Mouse (Mus musculus): Measurements from ENCODE around the gene Insrr.
A peak's percentile ranks its signal among the peaks of the same experiment; 100 is the strongest.
"Not testable (repeated sequence)": the region's sequence is repeated elsewhere in the genome, so short reads cannot be mapped to it uniquely, and the experiment has no call there.

Gene Insrr

DNA sequence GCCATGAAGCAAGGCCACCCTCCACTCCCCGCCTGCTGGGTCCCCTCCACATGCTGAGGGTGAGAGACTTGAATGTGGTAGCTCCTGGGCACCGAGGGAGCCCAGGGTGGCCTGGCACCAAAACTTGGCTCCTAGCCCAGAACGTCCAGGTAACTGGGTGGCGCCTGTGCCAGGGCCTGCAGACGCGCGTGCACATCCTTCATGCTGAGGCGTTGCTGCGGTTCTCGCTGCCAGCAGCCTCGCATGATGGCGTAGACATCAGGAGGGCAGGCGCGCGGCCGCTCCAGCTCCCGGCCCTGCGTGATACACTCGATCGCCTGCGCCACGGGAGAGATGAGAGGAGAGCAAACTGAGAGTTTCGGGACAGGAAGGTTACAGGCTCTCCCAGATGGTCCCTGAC is 18.5 kb upstream of the Insrr start:
- no peak for DNase-seq (ENCODE audit: low read depth, low spot score)

DNA sequence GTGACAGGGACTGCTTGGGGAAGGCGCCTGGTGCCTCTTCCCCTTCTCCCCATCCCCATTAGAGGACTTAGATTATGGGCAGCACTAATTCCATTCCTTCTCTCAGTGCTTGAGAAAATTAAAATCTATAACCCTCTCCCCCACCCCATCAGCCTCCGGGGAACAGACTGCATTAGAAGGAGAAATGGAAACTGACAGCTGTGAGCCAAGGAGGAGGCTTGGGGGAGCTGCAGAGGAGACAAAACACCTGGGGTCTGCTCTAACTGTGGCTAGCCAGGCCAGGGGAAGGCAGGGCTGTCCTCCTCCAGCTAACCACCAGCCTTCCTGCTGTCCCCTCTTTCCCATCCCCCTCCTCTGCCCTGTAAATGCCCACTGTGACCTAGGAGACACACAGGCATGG is 17.7 kb upstream of the Insrr start:
- no peak for DNase-seq (ENCODE audit: low read depth, low spot score)

DNA sequence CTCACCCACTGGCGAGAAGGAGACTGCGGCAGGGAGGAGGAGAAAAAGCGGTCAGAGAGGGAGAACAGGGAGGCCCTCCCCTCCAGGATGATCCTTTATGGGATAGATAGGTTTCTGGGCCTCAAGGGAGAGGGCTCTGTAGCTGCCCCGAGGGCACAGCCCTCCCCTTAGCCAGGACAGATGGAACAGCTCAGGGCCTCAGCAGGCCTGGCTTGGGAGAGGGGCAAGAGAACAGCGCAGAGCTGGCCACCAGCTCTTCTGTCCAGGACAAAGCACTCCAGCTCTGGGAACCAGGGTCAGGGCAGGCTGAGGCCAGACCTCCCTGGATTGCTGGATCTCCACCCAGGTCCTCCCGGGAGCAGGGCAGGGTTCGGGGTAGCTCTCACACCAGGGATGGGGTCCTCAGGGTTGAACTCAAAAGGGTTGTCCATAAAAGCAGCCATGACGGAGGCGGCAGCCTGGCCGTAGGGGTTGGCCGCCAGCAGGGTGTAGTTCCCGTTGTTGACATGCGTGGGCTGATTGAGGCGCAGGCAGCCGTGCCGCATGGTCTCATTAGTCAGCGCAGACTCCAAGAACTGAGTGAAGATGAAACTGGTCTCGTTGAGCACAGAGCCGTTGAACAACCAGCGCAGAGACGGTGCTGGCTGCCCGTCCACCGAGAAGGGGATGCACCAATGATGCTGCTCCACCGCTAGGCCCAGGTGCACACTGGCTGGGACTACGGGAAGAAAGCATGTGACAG is 13.3 kb upstream of the Insrr start:
- DNase-seq (ENCODE audit: low read depth, low spot score) = peak; percentile 14

GRCm38 (mm10) chr3:87785156-87785555 is 11.6 kb upstream of the Insrr start:
- no peak for DNase-seq (ENCODE audit: low read depth, low spot score)

- no peak for DNase-seq (ENCODE audit: low read depth, low spot score)
Observed at GRCm38 (mm10) chr3:87785626-87786214, 11.0 kb upstream of the Insrr start.

GRCm38 (mm10) chr3:87789248-87789647 is 7.5 kb upstream of the Insrr start:
- no peak for DNase-seq (ENCODE audit: low read depth, low spot score)

- DNase-seq (ENCODE audit: low read depth, low spot score) = no peak
Observed at GRCm38 (mm10) chr3:87789768-87790167, 7.0 kb upstream of the Insrr start.

DNA sequence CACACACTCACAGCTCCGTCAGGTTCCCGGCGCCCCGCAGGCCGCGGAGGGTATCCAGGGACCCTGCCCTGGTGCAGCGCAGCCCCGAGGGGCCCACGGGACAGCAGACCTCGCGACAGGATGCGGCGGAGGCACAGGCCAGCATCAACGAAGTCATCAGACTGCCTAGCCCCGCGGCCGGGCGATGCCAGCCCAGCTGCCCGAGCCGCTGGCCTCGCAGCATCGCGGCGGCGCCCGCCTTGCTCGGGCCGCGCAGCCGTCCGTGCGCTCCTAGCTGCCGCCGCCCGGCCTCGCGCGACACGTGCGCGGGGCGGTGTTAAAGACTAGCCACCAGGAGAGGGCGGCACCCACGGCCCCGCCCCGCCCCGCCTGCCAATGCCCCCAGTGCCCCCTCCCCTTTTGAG is 1.8 kb upstream of the Insrr start, which contains the start of gene Ntrk1:
Ntrk1 (minus strand) TSS at position 241 of the 404 bp plus-strand sequence.
- DNase-seq (ENCODE audit: low read depth, low spot score) = no peak

DNA sequence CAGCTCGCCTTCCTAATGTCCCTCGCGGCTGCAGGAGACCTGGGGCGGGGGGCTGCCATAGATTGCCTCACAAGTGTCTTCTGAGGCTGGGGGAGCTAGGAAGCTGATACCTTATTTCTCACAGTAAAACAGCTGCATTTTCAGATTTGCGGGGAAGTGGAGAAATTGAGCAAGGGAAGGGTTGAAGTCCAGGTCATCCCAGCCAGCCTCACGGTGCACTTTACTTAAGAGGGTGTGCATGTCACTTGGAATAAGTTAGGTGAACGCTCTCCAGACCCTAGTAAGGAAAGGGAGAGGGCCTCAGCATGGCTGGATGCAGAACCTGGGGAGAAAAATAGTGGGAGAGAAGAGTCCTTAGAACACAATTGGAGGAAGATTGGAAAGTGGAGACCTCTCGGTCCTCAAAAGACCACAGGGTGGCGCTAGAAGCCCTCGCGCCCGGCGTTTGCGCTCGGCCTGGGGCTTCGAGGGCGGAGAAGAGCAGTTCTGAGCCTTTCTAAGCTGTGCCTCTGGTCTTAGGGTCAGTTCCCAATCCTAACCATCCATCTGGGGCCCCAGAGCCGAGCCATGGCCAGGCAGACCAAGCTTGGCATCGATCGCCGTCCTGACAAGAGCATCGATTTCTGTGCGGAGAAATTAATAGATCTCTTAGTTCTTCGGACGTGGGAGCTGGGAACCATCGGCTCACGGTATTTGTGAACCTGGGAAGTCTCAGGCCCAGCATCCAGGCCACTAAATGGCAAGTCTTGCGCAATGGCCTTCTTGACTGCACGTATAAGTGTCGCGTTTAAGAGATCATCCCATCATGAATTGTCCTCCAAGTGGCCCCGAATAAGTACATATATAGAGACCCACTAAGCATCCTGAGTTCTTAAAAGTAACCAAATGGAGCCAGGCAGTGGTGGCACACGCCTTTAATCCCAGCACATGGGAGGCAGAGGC is 1.1 kb upstream of the Insrr start:
- DNase-seq (ENCODE audit: low read depth, low spot score) = peak; percentile 74

DNA sequence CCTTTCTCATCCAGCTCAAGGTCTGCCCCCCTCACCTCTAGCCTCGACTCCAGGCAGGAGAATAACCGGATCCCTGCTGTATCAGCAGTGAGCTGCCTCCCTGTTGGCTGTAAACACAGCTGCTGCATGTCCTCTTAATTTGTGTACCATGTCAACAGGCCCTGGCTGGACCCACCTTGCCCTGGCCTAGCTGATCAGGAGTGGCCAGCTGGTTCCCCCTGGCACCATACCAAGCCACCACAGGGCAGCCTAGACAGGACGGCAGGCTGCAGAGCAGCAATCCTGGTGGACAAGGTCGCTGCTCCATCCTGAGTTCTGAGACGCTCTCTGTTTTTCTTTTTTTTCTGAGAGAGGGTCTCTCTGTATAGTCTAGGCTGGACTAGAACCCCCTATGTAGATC is 4.9 kb downstream of the Insrr start:
- no peak for DNase-seq (ENCODE audit: low read depth, low spot score)

GRCm38 (mm10) chr3:87804038-87804677 is 7.4 kb downstream of the Insrr start:
- peak; percentile 31 for DNase-seq (ENCODE audit: low read depth, low spot score)

DNA sequence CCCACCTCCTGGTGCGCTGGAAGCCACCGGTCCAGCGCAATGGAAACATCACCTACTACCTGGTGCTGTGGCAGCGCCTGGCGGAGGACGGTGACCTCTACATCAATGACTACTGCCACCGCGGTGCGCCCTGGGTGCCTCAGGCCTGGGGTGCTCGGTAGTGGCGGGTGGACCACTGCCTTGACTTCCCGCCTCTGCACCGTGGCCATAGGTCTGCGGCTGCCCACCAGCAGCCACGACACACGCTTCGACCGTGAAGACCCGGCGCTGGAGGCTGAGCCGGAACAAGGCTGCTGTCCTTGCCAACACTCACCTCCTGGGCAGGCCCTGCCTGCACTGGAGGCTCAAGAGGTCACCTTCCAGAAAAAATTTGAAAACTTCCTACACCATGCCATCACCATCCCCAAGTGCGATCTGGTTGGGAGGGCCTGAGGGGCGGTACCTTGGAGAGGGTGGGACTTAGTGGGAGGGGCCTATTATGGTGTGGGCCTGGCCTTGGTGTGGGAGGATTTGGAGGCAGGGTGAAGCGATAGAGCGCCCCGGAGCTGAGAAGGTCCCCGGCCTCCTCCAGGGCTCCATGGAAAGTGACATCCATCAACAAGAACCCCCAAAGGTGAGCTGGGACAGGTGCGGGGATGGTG is 12.7 kb downstream of the Insrr start:
- DNase-seq (ENCODE audit: low read depth, low spot score) = peak; percentile 48

- DNase-seq (ENCODE audit: low read depth, low spot score) = no peak
Observed at GRCm38 (mm10) chr3:87811297-87811696, 14.5 kb downstream of the Insrr start.

- DNase-seq (ENCODE audit: low read depth, low spot score) = no peak
Observed at GRCm38 (mm10) chr3:87812413-87812812, 15.7 kb downstream of the Insrr start.

DNA sequence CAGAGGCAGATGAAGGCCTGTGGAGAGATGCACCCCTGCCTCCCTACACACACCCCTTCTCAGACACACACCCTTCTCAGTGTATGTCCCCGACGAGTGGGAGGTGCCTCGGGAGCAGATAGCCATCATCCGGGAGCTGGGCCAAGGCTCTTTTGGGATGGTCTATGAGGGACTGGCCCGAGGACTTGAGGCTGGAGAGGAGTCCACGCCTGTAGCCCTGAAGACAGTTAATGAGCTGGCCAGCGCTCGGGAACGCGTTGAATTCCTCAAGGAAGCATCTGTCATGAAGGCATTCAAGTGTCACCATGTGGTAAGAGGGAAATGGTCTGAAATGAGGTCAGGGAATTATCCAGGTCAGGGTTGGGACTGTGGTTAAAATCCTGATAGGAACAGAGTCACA is 16.1 kb downstream of the Insrr start:
- no peak for DNase-seq (ENCODE audit: low read depth, low spot score)

GRCm38 (mm10) chr3:87816166-87816565 is 19.4 kb downstream of the Insrr start:
- DNase-seq (ENCODE audit: low read depth, low spot score) = no peak

DNA sequence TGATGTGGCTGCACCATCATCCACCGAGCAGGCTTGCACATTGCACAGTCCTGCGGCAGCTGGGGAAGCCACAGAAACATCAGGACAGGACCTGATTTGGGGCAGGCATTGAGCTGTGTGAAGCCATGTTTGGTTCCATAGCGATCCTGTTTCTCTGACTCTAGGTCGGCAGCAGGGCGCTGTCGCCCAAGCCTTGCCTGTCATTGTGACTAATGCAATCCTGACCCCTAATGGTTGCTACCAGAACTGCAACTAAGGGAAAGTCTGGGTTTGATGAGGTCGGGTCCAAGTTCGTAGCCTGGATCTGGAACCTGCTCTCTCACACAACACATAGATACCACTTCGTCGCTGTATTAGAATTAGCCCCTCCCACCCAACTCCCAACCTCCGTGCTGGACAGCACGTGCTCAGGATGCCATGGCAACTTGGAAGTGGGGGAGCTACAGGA is 19.9 kb downstream of the Insrr start:
- peak; percentile 89 for DNase-seq (ENCODE audit: low read depth, low spot score)

GRCm38 (mm10) chr3:87818226-87818625 is 21.5 kb downstream of the Insrr start:
- no peak for DNase-seq (ENCODE audit: low read depth, low spot score)

DNA sequence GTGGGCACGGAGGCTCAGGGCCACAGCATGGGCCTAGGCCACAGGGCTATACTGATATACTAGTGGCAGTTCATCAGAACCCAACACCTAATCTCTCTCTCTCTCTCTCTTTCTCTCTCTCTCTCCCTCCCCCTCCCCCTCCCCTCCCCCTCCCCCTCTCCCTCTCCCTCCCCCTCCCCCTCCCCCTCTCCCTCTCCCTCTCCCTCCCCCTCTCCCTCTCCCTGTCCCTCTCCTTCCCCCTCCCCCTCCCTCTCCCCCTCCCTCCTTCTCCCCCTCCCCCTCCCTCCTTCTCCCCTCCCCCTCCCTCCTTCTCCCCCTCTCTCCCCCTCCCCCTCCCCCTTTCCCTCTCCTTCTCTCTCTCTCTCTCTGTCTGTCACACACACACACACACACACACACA is 27.5 kb downstream of the Insrr start, which contains the start of gene Pear1:
Pear1 (minus strand) TSS at position 101 of the 400 bp plus-strand sequence.
- DNase-seq (ENCODE audit: low read depth, low spot score) = not testable (repeated sequence)

DNA sequence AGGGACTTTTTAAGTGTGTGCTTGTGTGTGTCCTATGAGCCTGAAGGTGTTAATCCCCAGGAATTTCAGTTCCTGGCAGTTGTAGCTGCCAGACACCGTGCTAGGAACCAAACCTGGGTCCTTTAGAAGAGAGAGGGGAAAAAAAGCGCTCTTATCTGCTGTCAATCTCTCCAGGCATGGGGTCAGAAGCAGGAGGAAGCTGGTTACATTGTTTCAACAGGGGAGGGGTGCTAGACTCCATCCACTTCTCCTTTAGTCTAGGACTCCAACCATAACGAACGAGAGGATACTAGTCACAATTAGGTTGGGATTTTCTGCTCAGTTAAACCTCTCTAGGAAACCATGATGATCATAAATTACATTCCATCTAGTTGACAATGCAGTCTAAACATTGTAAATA is 31.7 kb downstream of the Insrr start:
- DNase-seq (ENCODE audit: low read depth, low spot score) = no peak

DNA sequence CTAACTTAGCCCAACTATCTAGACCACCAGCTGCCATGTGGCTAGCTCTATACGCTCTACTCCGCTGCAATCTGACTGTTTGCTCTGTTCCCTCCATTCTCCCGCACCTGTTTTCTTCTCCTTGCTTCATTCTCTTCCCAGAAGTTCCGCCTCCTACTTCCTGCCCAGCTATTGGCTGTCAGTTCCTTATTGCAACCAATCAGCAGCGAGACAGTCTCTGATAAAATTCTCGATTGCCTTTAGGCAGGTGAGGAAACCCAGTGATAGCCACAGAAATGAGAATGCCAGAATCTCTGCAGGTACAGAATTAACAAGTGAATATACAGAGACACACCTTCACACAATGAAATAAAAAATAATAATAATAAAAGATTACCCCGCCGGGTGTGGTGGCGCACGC is 32.3 kb downstream of the Insrr start:
- peak; percentile 61 for DNase-seq (ENCODE audit: low read depth, low spot score)
